Mouse (Mus musculus) lung, postnatal 0 days (tissue): ENCODE data around the gene Dock4. TPM values are rescaled to one million over a fixed set of nuclear protein-coding genes. Genes with fewer than 3 reads are reported as not detected.

Experiments used
- ATAC-seq: fragments of 200-750 bp; cut with Nextera tagmentation; 2 replicates; pipeline ENCODE4 v1.8.0; 2017; ENCODE audit warnings: moderate library complexity
- DNase-seq: peaks from one replicate; pipeline ENCODE4 v3.0.0-alpha.2; 2016; ENCODE audit warnings: low spot score
- H3K27ac ChIP-seq: fragments of 300-500 bp; sonication (generic); 2 replicates; pipeline ENCODE4 v1.5.1; 2014; ENCODE audit warnings: antibody characterized with exemption, mild to moderate bottlenecking, low read length, mixed read lengths
- H3K27me3 ChIP-seq: fragments of 300-500 bp; sonication (generic); replicated peaks from 2 replicates; pipeline ENCODE4 v1.6.1; 2014; ENCODE audit warnings: low read length, mixed read lengths; ENCODE audit not compliant: insufficient read depth
- H3K36me3 ChIP-seq: fragments of 300-500 bp; sonication (generic); 2 replicates; pipeline ENCODE4 v1.6.1; 2014; ENCODE audit warnings: low read length, mixed read lengths; ENCODE audit not compliant: insufficient read depth
- H3K4me1 ChIP-seq: fragments of 300-500 bp; sonication (generic); 2 replicates; pipeline ENCODE4 v1.6.1; 2014; ENCODE audit warnings: antibody characterized with exemption, low read depth, low read length, mixed read lengths; ENCODE audit not compliant: insufficient read depth
- H3K4me2 ChIP-seq: fragments of 300-500 bp; sonication (generic); replicated peaks from 2 replicates; pipeline ENCODE4 v1.6.1; 2014; ENCODE audit warnings: low read depth, mild to moderate bottlenecking, low read length, moderate library complexity, mixed read lengths
- H3K4me3 ChIP-seq: fragments of 300-500 bp; sonication (generic); 2 replicates; pipeline ENCODE4 v1.5.1; 2014; ENCODE audit warnings: low read depth, low read length
- H3K9ac ChIP-seq: fragments of 300-500 bp; sonication (generic); replicated peaks from 2 replicates; pipeline ENCODE4 v1.6.1; 2014; ENCODE audit warnings: low read depth, mild to moderate bottlenecking
- H3K9me3 ChIP-seq: fragments of 300-500 bp; sonication (generic); 2 replicates; pipeline ENCODE4 v1.6.1; 2016; ENCODE audit warnings: low read length, mixed read lengths
- CTCF ChIP-seq: IDR thresholded peaks from 2 replicates; pipeline ENCODE4 v1.5.1; 2016; ENCODE audit warnings: antibody characterized with exemption, mild to moderate bottlenecking
- EP300 ChIP-seq: IDR thresholded peaks from 2 replicates; pipeline ENCODE4 v1.6.1; 2016; ENCODE audit warnings: antibody characterized with exemption, mild to moderate bottlenecking, control low read depth
- WGBS: fragments of 180-500 bp; shearing (Covaris S2); extraction: QIAGEN DNeasy Blood & Tissue Kit; methylation state at CpG from one replicate; pipeline ENCODE4 v1.1.7; 2014; 5-methylcytosine and 5-hydroxymethylcytosine counted together
- polyA plus RNA-seq: library from polyadenylated mRNA; unstranded; fragments of >200 nt; fragmentation: Nextera tagmentation; extraction: Ambion mirVana; gene quantifications from 2 replicates; pipeline ENCODE4 v1.2.1, GENCODE M21; 2015

Gene Dock4
- polyA plus RNA-seq, 1 experiment from 2014 or later: 18.5 TPM

- TF ChIP-seq EP300 (no peak), CTCF (no peak)
- no peak overlapping the region for H3K9ac ChIP-seq
- WGBS: 88% methylated on average over 2 of the region's 2 CpGs
- no peak overlapping the region for H3K27ac ChIP-seq
- H3K27me3 ChIP-seq: no peaks in the 10 kb centered on the region
- no peak for DNase-seq
- H3K9me3 ChIP-seq: no peaks in the 10 kb centered on the region
- no peak for ATAC-seq
- H3K4me1 ChIP-seq: no peaks in the 10 kb centered on the region
- no peak overlapping the region for H3K4me2 ChIP-seq
- no peaks in the 10 kb centered on the region for H3K36me3 ChIP-seq
- no peak overlapping the region for H3K4me3 ChIP-seq
These were observed 210.1 kb downstream of the Dock4 start for GRCm38 (mm10) chr12:40655861-40656260.

GRCm38 (mm10) chr12:40656438-40656837 is 210.7 kb downstream of the Dock4 start:
- no peak overlapping the region for H3K27ac ChIP-seq
- WGBS: 48% methylated on average over 5 of the region's 5 CpGs
- H3K4me2 ChIP-seq: no peak overlapping the region
- ATAC-seq (no peak), DNase-seq (no peak)
- TF ChIP-seq CTCF (no peak), EP300 (no peak)
- no peaks in the 10 kb centered on the region for H3K36me3 ChIP-seq
- no peaks in the 10 kb centered on the region for H3K9me3 ChIP-seq
- H3K4me3 ChIP-seq: no peak overlapping the region
- H3K4me1 ChIP-seq: no peaks in the 10 kb centered on the region
- H3K9ac ChIP-seq: no peak overlapping the region
- H3K27me3 ChIP-seq: no peaks in the 10 kb centered on the region

- H3K27me3 ChIP-seq: no peaks in the 10 kb centered on the region
- no peak overlapping the region for H3K4me3 ChIP-seq
- 72% methylated on average over 4 of the region's 4 CpGs for WGBS
- DNase-seq: no peak
- no peaks in the 10 kb centered on the region for H3K36me3 ChIP-seq
- ATAC-seq: no peak
- no peaks in the 10 kb centered on the region for H3K9me3 ChIP-seq
- TF ChIP-seq CTCF (no peak), EP300 (no peak)
- H3K27ac ChIP-seq: no peak overlapping the region
- H3K4me1 ChIP-seq: no peaks in the 10 kb centered on the region
- H3K9ac ChIP-seq: no peak overlapping the region
- no peak overlapping the region for H3K4me2 ChIP-seq
These were observed 211.6 kb downstream of the Dock4 start for GRCm38 (mm10) chr12:40657229-40657885.

- Histone ChIP-seq H3K27me3 (no peaks in the 10 kb centered on the region), H3K36me3 (no peaks in the 10 kb centered on the region), H3K27ac (no peak overlapping the region), H3K4me3 (no peak overlapping the region), H3K9ac (no peak overlapping the region), H3K9me3 (no peaks in the 10 kb centered on the region), H3K4me2 (no peak overlapping the region), H3K4me1 (no peaks in the 10 kb centered on the region)
- DNase-seq: peak; percentile 75
- ATAC-seq: peak; percentile 60
- 39% methylated on average over 6 of the region's 6 CpGs for WGBS
- TF ChIP-seq EP300: no peak
- TF ChIP-seq CTCF: no peak
These were observed 213.9 kb downstream of the Dock4 start for GRCm38 (mm10) chr12:40659689-40660088.

- Histone ChIP-seq H3K9ac (no peak overlapping the region), H3K4me2 (no peak overlapping the region), H3K4me1 (no peaks in the 10 kb centered on the region), H3K4me3 (no peak overlapping the region), H3K36me3 (no peaks in the 10 kb centered on the region), H3K9me3 (no peaks in the 10 kb centered on the region), H3K27me3 (no peaks in the 10 kb centered on the region), H3K27ac (no peak overlapping the region)
- WGBS: 82% methylated on average over 2 of the region's 2 CpGs
- ATAC-seq (no peak), DNase-seq (no peak)
- TF ChIP-seq EP300 (no peak), CTCF (no peak)
These were observed 223.7 kb downstream of the Dock4 start for GRCm38 (mm10) chr12:40669460-40669859.

GRCm38 (mm10) chr12:40670766-40671165 is 225.0 kb downstream of the Dock4 start:
- H3K9ac ChIP-seq: no peak overlapping the region
- no peaks in the 10 kb centered on the region for H3K9me3 ChIP-seq
- H3K27me3 ChIP-seq: no peaks in the 10 kb centered on the region
- H3K4me2 ChIP-seq: no peak overlapping the region
- H3K36me3 ChIP-seq: no peaks in the 10 kb centered on the region
- DNase-seq (no peak), ATAC-seq (no peak)
- TF ChIP-seq CTCF: no peak
- TF ChIP-seq EP300: no peak
- no peak overlapping the region for H3K4me3 ChIP-seq
- no peak overlapping the region for H3K27ac ChIP-seq
- H3K4me1 ChIP-seq: no peaks in the 10 kb centered on the region

- 67% methylated on average over 4 of the region's 4 CpGs for WGBS
- TF ChIP-seq CTCF (peak; percentile 17; the same call in 1 of the 2 replicates), EP300 (no peak)
- Histone ChIP-seq H3K4me2 (no peak overlapping the region), H3K9ac (no peak overlapping the region), H3K9me3 (no peaks in the 10 kb centered on the region), H3K4me3 (no peak overlapping the region), H3K36me3 (no peaks in the 10 kb centered on the region), H3K27me3 (no peaks in the 10 kb centered on the region), H3K4me1 (no peaks in the 10 kb centered on the region), H3K27ac (no peak overlapping the region)
- ATAC-seq: no peak
- DNase-seq: no peak
These were observed 234.0 kb downstream of the Dock4 start for GRCm38 (mm10) chr12:40679713-40680112.
